Mouse (Mus musculus): ENCODE data around the gene Olfr1295.

DNA sequence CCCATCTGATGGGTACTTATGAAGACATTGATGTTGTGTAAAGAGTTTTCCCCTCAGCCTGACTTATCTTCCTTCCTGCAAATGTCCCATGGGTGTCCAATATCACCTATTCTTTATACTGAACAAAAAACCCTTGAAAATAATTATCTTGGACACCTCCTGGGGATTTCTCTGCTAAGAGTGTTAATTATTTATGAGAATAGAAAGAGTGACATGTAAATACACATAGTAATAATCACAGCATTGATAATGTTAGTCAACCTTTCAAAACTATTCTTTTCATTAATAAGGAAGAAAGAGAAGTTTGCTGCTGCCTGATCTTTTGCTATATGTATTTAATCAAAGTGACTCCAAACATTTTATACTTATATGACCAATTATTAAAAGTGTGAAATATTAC, at the start of gene Olfr1295:
- TF ChIP-seq CTCF (IDR thresholded peaks at IDR 0.05; ENCODE audit: insufficient read depth, low read depth, low read length), result no peak
- TF ChIP-seq POLR2A (IDR thresholded peaks at IDR 0.05; ENCODE audit: insufficient read depth, low read depth, low read length), result no peak
